Mouse (Mus musculus) bone marrow, adult 2 months (tissue): ENCODE data around the gene Rps18. TPM values are rescaled to one million over a fixed set of nuclear protein-coding genes. Genes with fewer than 3 reads are reported as not detected.
A peak's percentile ranks its signal among the peaks of the same experiment; 100 is the strongest.

ENCODE experiments used
- H3K27ac ChIP-seq: fragments of 200-500 bp; 2 replicates; pipeline ENCODE4 v1.5.1; 2012; ENCODE audit warnings: low read depth, mild to moderate bottlenecking, control low read depth, inconsistent platforms, low read length; ENCODE audit not compliant: control insufficient read depth, poor library complexity, insufficient read depth
- H3K4me1 ChIP-seq: fragments of 200-500 bp; 2 replicates; pipeline ENCODE4 v1.6.1; 2011; ENCODE audit warnings: low read length; ENCODE audit not compliant: control insufficient read depth, insufficient read depth
- H3K4me3 ChIP-seq: fragments of 200-500 bp; replicated peaks from 2 replicates; pipeline ENCODE3; 2011; ENCODE audit warnings: mild to moderate bottlenecking, low read depth, low read length, control low read depth; ENCODE audit not compliant: control insufficient read depth
- CTCF ChIP-seq: fragments of 200-500 bp; IDR thresholded peaks from 2 replicates; pipeline ENCODE4 v1.5.1; 2011; ENCODE audit warnings: low read length, control low read depth; ENCODE audit not compliant: control insufficient read depth, insufficient read depth
- POLR2A ChIP-seq: fragments of 200-500 bp; IDR thresholded peaks from 2 replicates; pipeline ENCODE4 v1.6.1; 2011; ENCODE audit warnings: low read depth, mild to moderate bottlenecking, control low read depth, low read length, borderline replicate concordance; ENCODE audit not compliant: control insufficient read depth
- WGBS: fragments of 180-500 bp; shearing (Covaris S2); methylation state at CpG from one replicate; pipeline ENCODE4 v1.1.7; 2018; 5-methylcytosine and 5-hydroxymethylcytosine counted together
- polyA plus RNA-seq: library from polyadenylated mRNA; stranded (reverse); fragments of >200 nt; gene quantifications from 2 replicates; pipeline ENCODE4 v1.2.4, GENCODE M21; 2011; ENCODE audit warnings: low replicate concordance; ENCODE audit not compliant: missing spikeins, insufficient read depth, insufficient read length

Rps18 gene
- polyA plus RNA-seq, 1 experiment = 1,335 TPM

GRCm38 (mm10) chr17:33977861-33978557 lies 22.2 kb upstream of the Rps18 start:
- H3K4me1 ChIP-seq = peaks cover 6% of the 10 kb centered on the region
- WGBS = 6% methylated on average over 57 of the region's 57 CpGs

GRCm38 (mm10) chr17:33973572-33973971 lies 17.8 kb upstream of the Rps18 start:
- Histone ChIP-seq H3K4me1 (no peaks in the 10 kb centered on the region), H3K27ac (no peak overlapping the region), H3K4me3 (no peak overlapping the region)
- no peak for TF ChIP-seq POLR2A
- TF ChIP-seq CTCF = no peak
- WGBS = 79% methylated on average over 3 of the region's 3 CpGs

More at GRCm38 (mm10) chr17:33977861-33978557, 22.2 kb upstream of the Rps18 start:
- peak overlapping the region; percentile 93 for H3K27ac ChIP-seq
- peak overlapping the region; percentile 63 for H3K4me3 ChIP-seq
- 0 out of 2 replicates have a peak, but pooled peaks have one; percentile 11 for TF ChIP-seq POLR2A
- TF ChIP-seq CTCF = no peak

GRCm38 (mm10) chr17:33972691-33973090 lies 16.9 kb upstream of the Rps18 start:
- no peaks in the 10 kb centered on the region for H3K4me1 ChIP-seq
- WGBS = 29% methylated on average over 1 of the region's 1 CpGs
- no peak overlapping the region for H3K27ac ChIP-seq
- no peak overlapping the region for H3K4me3 ChIP-seq
- TF ChIP-seq POLR2A (no peak), CTCF (no peak)

GRCm38 (mm10) chr17:33969394-33969793 lies 13.6 kb upstream of the Rps18 start:
- Histone ChIP-seq H3K4me3 (no peak overlapping the region), H3K27ac (no peak overlapping the region), H3K4me1 (no peaks in the 10 kb centered on the region)
- 83% methylated on average over 4 of the region's 4 CpGs for WGBS
- no peak for TF ChIP-seq POLR2A
- TF ChIP-seq CTCF = peak; percentile 42; the same call in 1 of the 2 replicates

GRCm38 (mm10) chr17:33968927-33969326 lies 13.1 kb upstream of the Rps18 start:
- Histone ChIP-seq H3K27ac (no peak overlapping the region), H3K4me3 (no peak overlapping the region), H3K4me1 (no peaks in the 10 kb centered on the region)
- no peak for TF ChIP-seq POLR2A
- TF ChIP-seq CTCF = no peak
- 30% methylated on average over 5 of the region's 5 CpGs for WGBS

- H3K27ac ChIP-seq = no peak overlapping the region
Observed at GRCm38 (mm10) chr17:33968489-33968888, 12.7 kb upstream of the Rps18 start.

GRCm38 (mm10) chr17:33965846-33966550 lies 10.2 kb upstream of the Rps18 start:
- Histone ChIP-seq H3K4me1 (no peaks in the 10 kb centered on the region), H3K27ac (no peak overlapping the region), H3K4me3 (no peak overlapping the region)
- TF ChIP-seq POLR2A (no peak), CTCF (no peak)
- WGBS = 89% methylated on average over 16 of the region's 16 CpGs

More at GRCm38 (mm10) chr17:33968489-33968888, 12.7 kb upstream of the Rps18 start:
- Histone ChIP-seq H3K4me3 (no peak overlapping the region), H3K4me1 (no peaks in the 10 kb centered on the region)
- TF ChIP-seq CTCF (peak; percentile 92), POLR2A (no peak)
- WGBS = under 1% methylated on average over 9 of the region's 9 CpGs

GRCm38 (mm10) chr17:33965082-33965845 lies 9.5 kb upstream of the Rps18 start:
- no peak overlapping the region for H3K4me3 ChIP-seq
- no peaks in the 10 kb centered on the region for H3K4me1 ChIP-seq
- H3K27ac ChIP-seq = no peak overlapping the region
- TF ChIP-seq CTCF (no peak), POLR2A (no peak)
- WGBS = 87% methylated on average over 17 of the region's 17 CpGs
